Mouse (Mus musculus): Measurements from ENCODE around the gene Gm572.

GRCm38 (mm10) chr4:148667006-148667755 lies 24.1 kb downstream of the Gm572 start:
- TF ChIP-seq CTCF (IDR thresholded peaks at IDR 0.05; ENCODE audit: insufficient read depth, low read length) (no peak), POLR2A (IDR thresholded peaks at IDR 0.05; ENCODE audit: borderline replicate concordance, extremely low read depth, low read depth, low read length) (no peak)
